Mouse (Mus musculus) neutrophil, adult 83 days (primary cell): ENCODE data around the gene Sod2. TPM values are rescaled to one million over a fixed set of nuclear protein-coding genes. Genes with fewer than 3 reads are reported as not detected.

Source experiments
- total RNA-seq, 2 experiments: library from RNA; stranded (reverse); gene quantifications; one replicate each; pipeline ENCODE4 v1.2.4; 2023

The Sod2 gene
- 10 to 100 TPM; 44.6 to 60.1 TPM for total RNA-seq

GRCm38 (mm10) chr17:13006546-13006945 is at the start of gene Sod2:
Gene Sod2 (plus strand): TSS chr17:13006846.

GRCm38 (mm10) chr17:12960331-12960873 is 46.2 kb upstream of the Sod2 start, which contains the start of gene Acat2:
Gene Acat2 (minus strand): TSS chr17:12960747.

GRCm38 (mm10) chr17:12994069-12994468 is 12.6 kb upstream of the Sod2 start, which contains the start of gene Wtap:
Gene Wtap (minus strand): TSS chr17:12994169.

GRCm38 (mm10) chr17:13052124-13052813 is 45.6 kb downstream of the Sod2 start, which contains the start of gene Gpr31b:
Gene Gpr31b (minus strand): TSS chr17:13052296.

GRCm38 (mm10) chr17:13060804-13061203 is 54.2 kb downstream of the Sod2 start, which contains the start of gene Tcp10b:
Gene Tcp10b (plus strand): TSS chr17:13061104.

Other genes with a start within 250 kb of the Sod2 start
- gene Igf2r, start 237.2 kb upstream of the Sod2 start, total RNA-seq = 10 to 100 TPM; 26.3 to 30.7 TPM
- gene Mas1, start 138.7 kb upstream of the Sod2 start, total RNA-seq = not detected
- gene Mrgprh, start 130.8 kb upstream of the Sod2 start, total RNA-seq = not detected
- gene Pnldc1, start 96.6 kb upstream of the Sod2 start, total RNA-seq = 1 to 10 TPM in 1 of 2 experiments, under 1 TPM in 1; 0.29 to 1.1 TPM
- gene Tcp1, start 91.1 kb upstream of the Sod2 start, total RNA-seq = 100 to 1,000 TPM in 1 of 2 experiments, 10 to 100 TPM in 1; 96.1 to 102 TPM
- 10 to 100 TPM; 50.2 to 57.0 TPM for gene Mrpl18, start 90.5 kb upstream of the Sod2 start, total RNA-seq
- under 1 TPM in 1 of 2 experiments, not detected in 1; 0.73 TPM for gene Acat3, start 66.2 kb upstream of the Sod2 start, total RNA-seq
- gene Acat2, start 46.1 kb upstream of the Sod2 start, total RNA-seq = 1 to 10 TPM; 8.8 to 9.2 TPM
- gene Wtap, start 12.7 kb upstream of the Sod2 start, total RNA-seq = 10 to 100 TPM; 64.4 to 72.9 TPM
- under 1 TPM in 1 of 2 experiments, not detected in 1; 0.90 TPM for gene Gpr31b, start 45.5 kb downstream of the Sod2 start, total RNA-seq
- gene Tcp10b, start 54.3 kb downstream of the Sod2 start, total RNA-seq = not detected
- under 1 TPM; 0.15 to 0.44 TPM for gene Unc93a, start 125.0 kb downstream of the Sod2 start, total RNA-seq
- not detected for gene Smok2a, start 214.3 kb downstream of the Sod2 start, total RNA-seq
- not detected for gene Smok2b, start 223.4 kb downstream of the Sod2 start, total RNA-seq